Mouse (Mus musculus) G1E (cell line): ENCODE data around the gene Slc25a13.

Source experiments
- CTCF ChIP-seq: IDR thresholded peaks from 2 replicates; pipeline ENCODE4 v1.5.1; 2012; ENCODE audit warnings: low read depth, low read length, inconsistent platforms, mixed read lengths
- GATA1 ChIP-seq: IDR thresholded peaks from 2 replicates; pipeline ENCODE4 v1.6.1; 2012; ENCODE audit warnings: borderline replicate concordance, low read length, inconsistent platforms, mixed read lengths
- TAL1 ChIP-seq: conservative IDR thresholded peaks from 2 replicates; pipeline ENCODE4 v1.6.1; 2012; ENCODE audit warnings: low read depth, low read length, inconsistent platforms, mixed read lengths

DNA sequence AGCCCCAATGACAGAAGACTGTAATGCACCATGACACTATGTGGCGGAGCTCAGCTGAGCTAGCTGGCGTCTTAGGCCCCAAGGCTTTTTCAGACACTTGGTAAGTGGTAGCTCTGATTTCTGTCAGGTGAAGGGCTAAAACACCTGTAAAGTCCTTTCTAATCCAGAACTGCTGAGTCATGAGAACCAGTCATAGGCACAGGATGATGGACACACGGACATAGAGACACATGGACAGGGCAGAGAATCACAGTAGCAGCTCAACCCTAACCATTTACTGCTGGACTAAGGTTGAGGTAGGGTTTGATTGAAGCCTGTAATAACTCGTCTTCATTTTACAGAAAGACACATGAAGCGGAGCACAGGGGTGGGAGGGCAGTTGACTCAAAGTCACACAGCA lies 95.1 kb downstream of the Slc25a13 start:
- no peak for TF ChIP-seq CTCF
- no peak for TF ChIP-seq GATA1
- no peak for TF ChIP-seq TAL1
